Mouse (Mus musculus): ENCODE measurements around the gene Gm10376.
"Not testable (repeated sequence)": the region's sequence is repeated elsewhere in the genome, so short reads cannot be mapped to it uniquely, and the experiment has no call there.

Gm10376 gene

DNA sequence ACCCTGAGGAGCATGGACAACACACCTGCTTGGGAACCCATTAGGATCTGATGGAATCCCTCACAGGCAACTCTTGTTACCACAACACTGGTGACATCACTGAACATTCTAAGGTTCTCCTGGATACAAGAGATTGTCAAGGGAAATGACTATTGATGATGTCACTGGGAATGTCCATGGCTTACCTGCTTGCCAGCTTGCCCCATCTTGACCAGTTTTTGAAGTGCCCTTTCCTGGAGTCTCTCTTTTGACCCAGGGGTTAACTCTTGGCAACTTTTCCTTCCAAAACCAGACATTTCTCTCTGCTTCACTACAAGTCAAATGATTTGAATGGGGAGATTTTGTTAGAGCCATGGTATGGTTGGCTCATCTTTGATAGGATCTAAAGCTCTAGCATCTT lies at the start of gene Gm10376:
TSS of gene Gm10376 (minus strand) at position 101 of the 400 bp plus-strand sequence.
- in situ Hi-C loops (cut with MboI, MseI), result loop anchor here (25.0 kb wide), 1 partner anchor 1528 kb away; the partner anchor contains the start of gene Gm3486

DNA sequence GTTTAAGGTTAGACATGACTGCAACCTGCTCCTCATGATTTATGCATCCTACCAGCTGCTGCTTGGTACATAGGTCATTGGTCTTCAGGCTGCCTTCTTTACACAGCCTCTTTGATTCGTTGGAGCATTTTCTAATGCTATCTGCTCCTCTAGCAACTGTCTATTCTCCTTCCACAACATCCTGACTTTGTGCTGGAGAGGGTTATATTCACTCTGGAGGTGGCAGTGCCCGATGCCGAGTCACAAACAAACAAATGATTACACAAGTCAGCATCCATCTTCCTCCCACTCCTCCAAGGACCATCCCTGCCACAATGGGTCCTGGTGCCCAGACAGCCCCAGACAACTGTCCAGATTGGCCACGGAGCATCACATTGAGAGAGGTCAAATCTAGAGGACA lies 44.8 kb upstream of the Gm10376 start:
- in situ Hi-C loops (cut with MboI, MseI), result loop anchor here (5.0 kb wide), 2 partner anchors 217 to 1338 kb away; partner anchors contain the start of gene Gm9732

DNA sequence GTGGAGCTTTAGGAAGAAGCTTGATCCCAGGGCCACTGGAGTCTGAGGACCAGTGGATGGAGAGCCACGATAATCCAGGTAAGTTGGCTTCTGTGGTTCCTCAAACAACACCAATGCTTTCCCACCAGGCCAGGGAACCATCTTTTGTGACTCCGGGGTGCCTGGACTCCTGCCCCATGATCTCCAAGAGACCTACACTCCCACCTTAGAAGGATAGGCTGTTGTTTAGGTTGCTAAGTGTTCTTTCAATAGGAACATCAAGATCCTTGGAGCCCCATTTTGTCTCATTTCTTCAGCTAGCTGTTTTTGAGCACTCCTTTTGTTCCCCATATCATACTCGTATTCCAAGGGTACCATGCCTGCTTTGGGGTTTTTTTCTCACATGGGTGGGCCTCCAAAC lies 42.6 kb upstream of the Gm10376 start:
- in situ Hi-C loops (cut with MboI, MseI), result not testable (repeated sequence)

DNA sequence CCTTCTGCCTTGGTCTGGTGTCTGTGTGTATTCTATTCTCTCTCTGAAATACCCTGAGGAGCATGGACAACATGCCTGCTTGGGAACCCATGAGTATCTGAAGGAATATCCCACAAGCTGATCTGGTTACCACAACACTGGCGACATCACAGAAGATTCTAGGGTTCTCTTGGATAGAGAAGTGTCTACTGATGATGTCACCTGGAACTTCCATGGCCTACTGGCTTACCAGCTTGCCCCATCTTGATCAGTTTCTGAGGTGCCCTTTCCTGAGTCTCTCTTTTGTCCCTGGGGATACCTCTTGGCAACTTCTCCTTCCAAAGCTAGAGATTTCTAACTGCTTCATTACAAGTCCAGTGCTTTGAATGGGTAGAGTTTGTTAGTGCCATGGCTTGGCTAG lies 21.9 kb downstream of the Gm10376 start, which contains the start of gene Gm8082:
TSS of gene Gm8082 (minus strand) at position 101 of the 400 bp plus-strand sequence.
- in situ Hi-C loops (cut with MboI, MseI), result loop anchor here (10.0 to 25.0 kb wide), 3 partner anchors 131 to 1381 kb away; partner anchors contain the start of genes Gm17654 and Gm3072

Data from T-helper 1 cell (primary cell).